Mouse (Mus musculus) neutrophil, adult 5-6 weeks (primary cell): Measurements from ENCODE around the gene Gm20605. TPM values are rescaled to one million over a fixed set of nuclear protein-coding genes. Genes with fewer than 3 reads are reported as not detected.

ENCODE experiments used
- ATAC-seq: fragments of 151-379, 151-347 bp; 2 replicates; pipeline ENCODE4 v1.8.0; 2017; ENCODE audit warnings: mild to moderate bottlenecking, moderate TSS enrichment; ENCODE audit not compliant: insufficient number of reproducible peaks, poor library complexity, low FRiP score, severe bottlenecking; ENCODE audit errors: extremely low read depth
- total RNA-seq: library from RNA; stranded (forward); fragments of 200-1000 nt; gene quantifications from 2 replicates; pipeline ENCODE4 v1.2.3, GENCODE M21; 2017

Gm20605 gene
- total RNA-seq, 1 experiment from 2014 or later = 44.6 TPM

GRCm38 (mm10) chr5:137682526-137682925 lies 53.6 kb downstream of the Gm20605 start:
- no peak for ATAC-seq

DNA sequence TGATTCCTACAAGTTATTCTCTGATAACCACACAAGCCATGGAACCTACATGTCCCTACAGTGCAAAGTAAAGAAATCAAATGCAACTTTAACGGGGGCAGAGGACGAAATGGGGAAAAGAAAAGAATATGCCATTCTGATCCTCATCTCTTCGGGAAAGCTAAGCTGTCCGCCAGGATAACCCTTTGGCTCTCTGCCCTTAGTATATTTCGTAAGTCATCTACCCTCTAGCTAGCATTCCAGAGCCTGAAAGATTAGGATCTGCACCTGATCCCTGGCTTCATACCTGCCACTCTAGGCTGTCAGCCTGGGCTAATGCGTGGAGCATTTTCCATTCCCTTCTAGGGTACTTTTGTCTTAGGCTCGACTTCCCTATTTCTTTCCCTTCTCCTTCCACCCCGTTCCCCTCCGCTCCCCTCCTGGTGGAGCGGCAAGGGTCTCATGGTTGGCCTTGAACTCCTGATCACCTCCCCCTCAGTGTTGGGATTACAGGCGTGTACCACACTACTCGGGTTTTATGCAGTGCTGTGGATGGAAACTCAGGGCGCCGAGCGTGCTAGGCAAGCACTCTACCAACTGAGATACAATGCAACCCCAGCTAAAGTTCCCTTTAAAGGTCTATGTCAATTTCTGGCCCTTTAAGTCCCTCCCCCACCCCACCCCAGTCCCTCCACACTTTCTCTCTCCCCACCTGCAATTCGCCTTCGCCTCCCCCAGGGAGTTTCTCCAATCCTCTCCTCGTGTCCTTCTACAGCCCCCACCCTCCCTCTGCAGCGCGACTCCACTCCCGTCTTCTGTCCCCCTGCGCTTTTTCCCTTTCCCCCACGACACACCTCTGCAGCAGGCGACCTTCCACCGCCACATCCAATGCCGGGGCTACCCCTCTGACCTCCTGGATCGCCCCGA lies 54.7 kb downstream of the Gm20605 start:
- ATAC-seq = no peak

DNA sequence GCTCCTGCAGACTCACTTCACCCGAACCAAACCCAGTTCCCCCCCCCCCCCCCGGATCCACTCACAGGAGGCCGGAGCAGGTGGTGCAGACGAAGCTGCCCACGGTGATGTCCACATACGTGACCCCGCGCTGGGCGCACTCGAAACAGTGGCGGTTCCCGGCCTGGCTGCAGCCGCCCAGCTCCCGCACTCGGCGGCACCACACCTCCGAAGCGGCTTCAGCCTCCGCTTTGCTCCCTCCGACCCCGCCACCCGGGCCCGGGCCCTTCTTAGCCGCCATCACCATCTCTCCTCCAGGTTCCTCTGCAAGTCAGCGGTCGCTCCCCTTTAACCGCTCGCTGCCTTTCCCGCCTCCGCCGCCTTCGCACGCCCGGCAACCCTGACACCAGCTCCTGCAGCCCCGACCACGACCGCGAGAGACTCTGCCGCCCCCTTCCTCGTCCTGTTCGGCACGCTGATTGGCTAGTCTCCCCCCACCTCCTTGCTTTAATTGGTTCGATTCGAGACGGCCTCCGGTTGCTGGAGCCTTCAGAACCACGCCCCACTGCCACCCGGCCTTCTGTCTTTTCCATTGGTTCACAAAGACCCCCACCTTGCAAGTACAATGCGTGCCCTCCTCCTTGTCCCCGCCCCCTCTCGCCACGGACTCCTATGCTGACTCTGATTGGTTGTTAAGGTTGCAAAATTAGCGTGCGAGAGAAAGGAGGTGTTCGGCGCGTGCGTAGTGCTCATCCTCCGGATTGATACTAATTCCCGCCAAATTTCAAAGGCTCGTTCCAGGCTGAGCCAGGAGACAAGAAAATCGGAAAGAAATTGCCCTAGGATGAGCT lies 55.5 kb downstream of the Gm20605 start, which contains the start of gene Agfg2:
TSS of gene Agfg2 (minus strand) at position 433 of the 830 bp plus-strand sequence.
- peak; percentile 94 for ATAC-seq

DNA sequence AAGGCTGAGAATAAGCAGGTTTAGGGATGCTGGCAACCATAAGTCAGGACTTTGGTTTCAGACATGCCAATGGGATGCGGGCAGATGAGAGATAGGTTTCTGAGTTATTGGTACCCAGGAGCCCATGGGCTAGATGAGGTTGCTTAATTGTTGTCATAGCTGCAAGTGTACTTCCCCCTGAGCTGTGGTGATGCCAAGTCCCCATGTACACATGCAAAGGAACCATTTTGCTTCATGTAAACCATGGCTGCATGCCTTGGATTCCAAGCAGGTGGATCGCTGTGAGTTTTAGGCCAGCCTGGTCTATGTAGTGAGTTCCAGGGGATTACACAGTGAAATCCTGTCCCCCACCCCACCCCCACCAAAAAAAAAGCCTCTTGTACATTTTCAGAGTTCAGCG lies 56.7 kb downstream of the Gm20605 start:
- ATAC-seq = no peak

- no peak for ATAC-seq
These were observed 57.3 kb downstream of the Gm20605 start for GRCm38 (mm10) chr5:137686127-137686790.

DNA sequence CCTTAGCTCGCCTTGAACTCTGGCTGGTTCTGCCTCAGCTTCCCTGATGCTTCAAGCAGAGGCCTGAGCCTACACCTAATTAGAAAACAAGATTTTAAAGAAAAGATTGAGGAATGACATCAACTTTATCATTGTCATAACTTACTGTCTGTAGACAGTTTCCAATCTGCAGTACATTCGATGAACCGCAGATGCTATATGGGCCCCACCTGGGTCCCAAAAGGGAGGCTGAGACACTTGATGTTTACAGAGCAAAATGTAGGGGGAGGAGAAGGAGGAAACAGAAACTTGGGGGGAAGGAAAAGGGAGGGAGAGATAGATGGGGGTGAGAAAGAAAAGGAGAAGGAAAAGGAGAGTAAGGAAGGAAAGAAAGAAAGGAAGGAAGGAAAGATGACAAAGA lies 61.0 kb downstream of the Gm20605 start:
- no peak for ATAC-seq

DNA sequence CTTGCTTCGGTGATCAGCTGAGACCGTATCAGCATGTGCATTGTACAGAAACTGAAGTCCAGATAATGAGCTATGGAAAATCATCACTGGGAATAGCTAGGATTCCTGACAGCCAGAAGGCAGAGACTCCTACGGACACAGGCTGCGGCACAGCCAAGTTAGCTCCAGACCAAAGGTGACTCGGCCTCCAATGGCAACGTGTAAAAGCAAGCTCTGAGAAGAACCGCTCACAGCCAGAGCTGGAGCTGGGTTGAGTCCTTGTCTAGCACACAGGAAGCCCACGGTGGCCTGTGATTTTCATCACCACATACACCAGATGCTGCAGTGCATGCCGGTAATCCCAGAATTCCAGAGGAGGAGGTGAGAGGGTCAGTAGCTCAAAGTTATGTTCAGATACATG lies 61.6 kb downstream of the Gm20605 start:
- no peak for ATAC-seq

- no peak for ATAC-seq
These were observed 62.9 kb downstream of the Gm20605 start for GRCm38 (mm10) chr5:137691881-137692280.

Other genes with a start within 250 kb of the Gm20605 start
- gene Zan, start 152.1 kb upstream of the Gm20605 start, total RNA-seq = not detected in 2 replicates
- 16.0 and 20.0 TPM in 2 replicates for gene Pop7, start 126.7 kb upstream of the Gm20605 start, total RNA-seq
- gene Gigyf1, start 110.6 kb upstream of the Gm20605 start, total RNA-seq = 32.0 and 37.7 TPM in 2 replicates
- not detected in 2 replicates for gene Epo, start 95.9 kb upstream of the Gm20605 start, total RNA-seq
- 428 and 434 TPM in 2 replicates for gene Gnb2, start 95.7 kb upstream of the Gm20605 start, total RNA-seq
- gene Actl6b, start 75.7 kb upstream of the Gm20605 start, total RNA-seq = 0.37 TPM in 1 of 2 replicates, not detected in the other
- gene Tfr2, start 59.3 kb upstream of the Gm20605 start, total RNA-seq = 0.61 TPM in 1 of 2 replicates, not detected in the other
- gene Mospd3, start 28.1 kb upstream of the Gm20605 start, total RNA-seq = 3.5 and 4.2 TPM in 2 replicates
- gene Pcolce, start 15.4 kb upstream of the Gm20605 start, total RNA-seq = 0.25 and 0.58 TPM in 2 replicates
- gene Fbxo24, start 173 bp upstream of the Gm20605 start, total RNA-seq = 0.61 and 0.70 TPM in 2 replicates
- gene Lrch4, start 54 bp upstream of the Gm20605 start, total RNA-seq = 119 and 123 TPM in 2 replicates
- 109 and 156 TPM in 2 replicates for gene Sap25, start 12.2 kb downstream of the Gm20605 start, total RNA-seq
- gene Irs3, start 16.5 kb downstream of the Gm20605 start, total RNA-seq = 0.47 and 0.61 TPM in 2 replicates
- gene Agfg2, start 55.6 kb downstream of the Gm20605 start, total RNA-seq = 4.9 and 5.5 TPM in 2 replicates
- gene Nyap1, start 112.4 kb downstream of the Gm20605 start, total RNA-seq = 0.12 TPM in 2 replicates
- gene Tsc22d4, start 116.6 kb downstream of the Gm20605 start, total RNA-seq = 170 TPM in 2 replicates
- 9.7 and 12.8 TPM in 2 replicates for gene Ppp1r35, start 149.7 kb downstream of the Gm20605 start, total RNA-seq
- 36.5 and 42.2 TPM in 2 replicates for gene Mepce, start 158.5 kb downstream of the Gm20605 start, total RNA-seq
- gene Zcwpw1, start 158.6 kb downstream of the Gm20605 start, total RNA-seq = 24.7 and 29.4 TPM in 2 replicates
- gene Pilra, start 207.1 kb downstream of the Gm20605 start, total RNA-seq = 321 and 361 TPM in 2 replicates
- 124 and 127 TPM in 2 replicates for gene Pilrb1, start 228.9 kb downstream of the Gm20605 start, total RNA-seq
- gene Pilrb2, start 242.6 kb downstream of the Gm20605 start, total RNA-seq = 139 and 177 TPM in 2 replicates